Mouse (Mus musculus): Measurements from ENCODE around the gene Zfp131.

DNA sequence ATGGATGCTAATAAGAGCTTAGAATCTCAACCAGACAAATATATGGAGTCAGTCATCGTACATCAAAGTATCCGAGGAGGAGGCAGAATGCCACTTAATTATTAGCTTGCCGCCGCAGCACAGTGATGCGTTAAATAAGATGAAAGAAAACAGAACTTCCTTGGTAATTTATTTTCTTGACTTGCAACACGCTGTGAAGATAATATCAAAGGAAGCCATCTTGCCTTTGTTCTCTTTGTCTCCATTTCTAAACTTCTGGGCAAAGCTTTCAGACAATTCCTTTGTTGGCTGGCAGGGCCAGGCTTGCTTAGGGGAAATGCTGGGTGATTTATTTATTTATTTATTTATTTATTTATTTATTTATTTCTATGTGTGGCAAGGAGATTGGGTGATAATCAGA, 59.2 kb downstream of the Zfp131 start:
- TF ChIP-seq ZC3H11A (IDR thresholded peaks at IDR 0.05; ENCODE audit: borderline replicate concordance, low read depth, low read length): no peak
- no peak for TF ChIP-seq MAFK (IDR thresholded peaks at IDR 0.05; ENCODE audit: insufficient read depth, low read depth, low read length)
- TF ChIP-seq ZNF384 (IDR thresholded peaks at IDR 0.05; ENCODE audit: low read depth, low read length): no peak
